Mouse (Mus musculus) ovary, postnatal 14 days (tissue): ENCODE results near the gene Epo.
A peak's percentile ranks its signal among the peaks of the same experiment; 100 is the strongest.

ENCODE experiments used
- DNase-seq: peaks from one replicate; pipeline ENCODE4 v3.0.0; 2022; ENCODE audit warnings: low spot score

The Epo gene

GRCm38 (mm10) chr5:137519691-137520550, 13.1 kb downstream of the Epo start:
- DNase-seq: no peak

- DNase-seq: no peak
These were observed 14.6 kb downstream of the Epo start, which contains the start of gene Gigyf1 for GRCm38 (mm10) chr5:137518436-137518835. TSS of gene Gigyf1 (plus strand) at chr5:137518548.

- DNase-seq: no peak
These were observed 18.2 kb downstream of the Epo start for GRCm38 (mm10) chr5:137514811-137515210.

- DNase-seq: no peak
These were observed 18.9 kb downstream of the Epo start for GRCm38 (mm10) chr5:137513951-137514721.

GRCm38 (mm10) chr5:137512847-137513794, 19.9 kb downstream of the Epo start:
- DNase-seq: no peak

- DNase-seq: no peak
These were observed 21.3 kb downstream of the Epo start for GRCm38 (mm10) chr5:137511706-137512105.

GRCm38 (mm10) chr5:137510573-137511390, 22.3 kb downstream of the Epo start:
- DNase-seq: no peak

GRCm38 (mm10) chr5:137510014-137510501, 23.0 kb downstream of the Epo start:
- peak; percentile 65 for DNase-seq

- DNase-seq: no peak
These were observed 29.0 kb downstream of the Epo start for GRCm38 (mm10) chr5:137504041-137504440.

- peak; percentile 81 for DNase-seq
These were observed 30.4 kb downstream of the Epo start for GRCm38 (mm10) chr5:137502667-137503110.

- DNase-seq: peak; percentile 100
These were observed 31.1 kb downstream of the Epo start, which contains the start of gene Pop7 for GRCm38 (mm10) chr5:137501709-137502666. TSS of gene Pop7 (minus strand) at chr5:137502518.

GRCm38 (mm10) chr5:137500186-137500585, 32.9 kb downstream of the Epo start:
- DNase-seq: no peak

GRCm38 (mm10) chr5:137493831-137494230, 39.2 kb downstream of the Epo start:
- DNase-seq: no peak

GRCm38 (mm10) chr5:137491559-137491958, 41.5 kb downstream of the Epo start:
- DNase-seq: no peak

- no peak for DNase-seq
These were observed 45.4 kb downstream of the Epo start for GRCm38 (mm10) chr5:137487616-137488015.

- no peak for DNase-seq
These were observed 47.2 kb downstream of the Epo start for GRCm38 (mm10) chr5:137485851-137486155.

- no peak for DNase-seq
These were observed 47.8 kb downstream of the Epo start for GRCm38 (mm10) chr5:137485071-137485850.

GRCm38 (mm10) chr5:137481897-137482296, 51.1 kb downstream of the Epo start:
- DNase-seq: peak; percentile 25

GRCm38 (mm10) chr5:137481138-137481537, 51.9 kb downstream of the Epo start:
- DNase-seq: peak; percentile 88
